Mouse (Mus musculus): Measurements from ENCODE around the gene Spata45. TPM values are rescaled to one million over a fixed set of nuclear protein-coding genes. Genes with fewer than 3 reads are reported as not detected.

The Spata45 gene
- polyA plus RNA-seq, 1 experiment from 2014 or later, result not detected

DNA sequence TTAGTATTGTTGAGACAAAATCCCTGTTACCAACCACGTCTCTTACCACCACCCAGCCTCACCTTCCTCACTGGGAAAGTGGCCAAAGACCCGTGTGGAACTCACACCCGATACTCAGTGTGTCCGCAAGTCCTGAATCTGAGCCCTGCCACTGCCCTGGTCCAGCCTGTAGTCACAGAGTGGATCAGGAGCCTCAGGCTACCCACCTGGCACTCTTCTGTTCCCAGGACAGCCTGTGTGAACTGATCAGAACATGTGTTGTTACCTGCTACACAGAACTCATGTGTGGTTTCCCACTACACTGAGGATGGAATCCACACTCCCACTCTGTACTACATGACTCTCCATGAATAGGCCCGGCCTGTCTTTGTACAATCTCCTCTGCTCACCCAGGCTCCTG is 5.7 kb downstream of the Spata45 start:
- ATAC-seq (ENCODE audit: insufficient read depth), result no peak
- Histone ChIP-seq H3K27me3 (ENCODE audit: insufficient read depth, low read length) (no peaks in the 10 kb centered on the region), H3K4me1 (ENCODE audit: insufficient read depth) (no peaks in the 10 kb centered on the region), H3K9ac (no peak overlapping the region), H3K4me3 (ENCODE audit: low read depth, low read length) (no peak overlapping the region), H3K27ac (ENCODE audit: low read depth) (no peak overlapping the region), H3K4me2 (no peak overlapping the region), H3K9me3 (ENCODE audit: low read depth, low read length) (no peaks in the 10 kb centered on the region), H3K36me3 (ENCODE audit: insufficient read depth) (no peaks in the 10 kb centered on the region)
- WGBS, result 74% methylated on average over 5 of the region's 5 CpGs
- no peak for DNase-seq
- no peak for TF ChIP-seq CTCF (IDR thresholded peaks at IDR 0.05; ENCODE audit: low read depth)

- no peak for ATAC-seq (ENCODE audit: insufficient read depth)
- Histone ChIP-seq H3K9me3 (ENCODE audit: low read depth, low read length) (no peaks in the 10 kb centered on the region), H3K27me3 (ENCODE audit: insufficient read depth, low read length) (no peaks in the 10 kb centered on the region), H3K4me3 (ENCODE audit: low read depth, low read length) (no peak overlapping the region), H3K4me1 (ENCODE audit: insufficient read depth) (no peaks in the 10 kb centered on the region), H3K27ac (ENCODE audit: low read depth) (no peak overlapping the region), H3K9ac (no peak overlapping the region), H3K4me2 (no peak overlapping the region), H3K36me3 (ENCODE audit: insufficient read depth) (no peaks in the 10 kb centered on the region)
- no peak for DNase-seq
- TF ChIP-seq CTCF (IDR thresholded peaks at IDR 0.05; ENCODE audit: low read depth), result no peak
- WGBS, result 27% methylated on average over 3 of the region's 3 CpGs
These were observed 6.2 kb downstream of the Spata45 start for GRCm38 (mm10) chr1:191042688-191043087.

DNA sequence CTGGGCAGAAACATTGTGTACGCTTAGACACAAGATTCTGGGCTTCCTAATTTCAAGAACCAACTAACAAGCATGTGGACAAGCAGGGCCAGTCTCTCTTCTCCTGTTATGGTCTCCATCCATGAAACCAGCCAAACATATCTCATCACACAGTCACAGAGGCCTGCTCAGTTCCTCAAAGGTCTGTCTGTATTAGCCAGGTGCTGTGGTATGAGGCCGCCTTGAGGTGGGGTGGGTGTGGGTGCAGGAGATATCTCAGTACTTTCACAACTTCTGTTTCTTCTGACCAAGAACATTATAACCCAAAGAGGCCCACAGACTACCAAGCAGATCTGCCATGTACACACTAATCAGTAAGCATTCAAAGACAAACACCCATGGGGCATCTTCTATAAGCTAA is 8.8 kb downstream of the Spata45 start:
- Histone ChIP-seq H3K27ac (ENCODE audit: low read depth) (no peak overlapping the region), H3K4me1 (ENCODE audit: insufficient read depth) (no peaks in the 10 kb centered on the region), H3K36me3 (ENCODE audit: insufficient read depth) (no peaks in the 10 kb centered on the region), H3K9me3 (ENCODE audit: low read depth, low read length) (no peaks in the 10 kb centered on the region), H3K9ac (no peak overlapping the region), H3K4me2 (no peak overlapping the region), H3K4me3 (ENCODE audit: low read depth, low read length) (no peak overlapping the region), H3K27me3 (ENCODE audit: insufficient read depth, low read length) (no peaks in the 10 kb centered on the region)
- no peak for TF ChIP-seq CTCF (IDR thresholded peaks at IDR 0.05; ENCODE audit: low read depth)
- DNase-seq (no peak), ATAC-seq (ENCODE audit: insufficient read depth) (no peak)
- 89% methylated on average over 2 of the region's 2 CpGs for WGBS

DNA sequence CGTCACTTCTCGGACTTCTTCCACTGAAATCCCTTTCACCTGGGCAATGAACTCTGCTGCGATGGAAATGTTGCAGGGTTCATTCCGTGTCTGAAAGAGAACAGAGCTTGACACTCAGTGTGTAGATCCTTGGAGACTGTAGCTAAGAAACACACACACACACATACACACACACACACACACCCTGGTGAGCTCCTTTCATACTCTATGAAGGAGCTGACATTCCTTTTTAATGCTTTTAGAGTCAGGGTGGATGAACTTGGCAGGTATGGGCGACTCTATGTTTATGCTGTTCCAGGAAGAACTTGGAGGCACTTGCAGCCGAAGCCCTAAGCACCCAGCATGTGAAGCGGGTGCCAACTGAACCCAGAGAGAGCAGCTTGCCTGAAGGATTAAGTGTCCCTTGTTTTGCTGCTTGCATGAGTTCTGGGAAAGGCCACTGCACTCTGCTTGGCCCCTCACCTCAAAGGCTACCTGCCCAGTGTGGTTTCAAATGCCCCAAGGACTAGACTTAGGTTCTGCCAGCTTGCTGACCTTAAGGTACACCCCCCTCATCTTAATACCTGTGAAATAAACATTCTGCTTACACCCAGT is 9.9 kb downstream of the Spata45 start:
- Histone ChIP-seq H3K4me1 (ENCODE audit: insufficient read depth) (no peaks in the 10 kb centered on the region), H3K9me3 (ENCODE audit: low read depth, low read length) (no peaks in the 10 kb centered on the region), H3K9ac (no peak overlapping the region), H3K27me3 (ENCODE audit: insufficient read depth, low read length) (no peaks in the 10 kb centered on the region), H3K4me2 (no peak overlapping the region), H3K27ac (ENCODE audit: low read depth) (no peak overlapping the region), H3K4me3 (ENCODE audit: low read depth, low read length) (no peak overlapping the region), H3K36me3 (ENCODE audit: insufficient read depth) (no peaks in the 10 kb centered on the region)
- ATAC-seq (ENCODE audit: insufficient read depth) (no peak), DNase-seq (no peak)
- TF ChIP-seq CTCF (IDR thresholded peaks at IDR 0.05; ENCODE audit: low read depth), result no peak
- WGBS, result 72% methylated on average over 7 of the region's 7 CpGs

- Histone ChIP-seq H3K27ac (ENCODE audit: low read depth) (no peak overlapping the region), H3K27me3 (ENCODE audit: insufficient read depth, low read length) (no peaks in the 10 kb centered on the region), H3K9ac (no peak overlapping the region), H3K4me2 (no peak overlapping the region), H3K36me3 (ENCODE audit: insufficient read depth) (peaks cover 5% of the 10 kb centered on the region; the same call in 1 of the 2 replicates), H3K4me1 (ENCODE audit: insufficient read depth) (no peaks in the 10 kb centered on the region), H3K4me3 (ENCODE audit: low read depth, low read length) (no peak overlapping the region), H3K9me3 (ENCODE audit: low read depth, low read length) (no peaks in the 10 kb centered on the region)
- WGBS, result 52% methylated on average over 3 of the region's 3 CpGs
- no peak for TF ChIP-seq CTCF (IDR thresholded peaks at IDR 0.05; ENCODE audit: low read depth)
- DNase-seq (no peak), ATAC-seq (ENCODE audit: insufficient read depth) (no peak)
These were observed 17.1 kb downstream of the Spata45 start for GRCm38 (mm10) chr1:191053555-191053954.

GRCm38 (mm10) chr1:191054870-191055532 is 18.6 kb downstream of the Spata45 start:
- H3K36me3 ChIP-seq (ENCODE audit: insufficient read depth), result peaks cover 5% of the 10 kb centered on the region; the same call in 1 of the 2 replicates

GRCm38 (mm10) chr1:191055533-191055873 is 19.1 kb downstream of the Spata45 start:
- H3K4me3 ChIP-seq (ENCODE audit: low read depth, low read length), result no peak overlapping the region
- no peak for ATAC-seq (ENCODE audit: insufficient read depth)
- 60% methylated on average over 2 of the region's 2 CpGs for WGBS
- no peaks in the 10 kb centered on the region for H3K9me3 ChIP-seq (ENCODE audit: low read depth, low read length)
- H3K4me1 ChIP-seq (ENCODE audit: insufficient read depth), result no peaks in the 10 kb centered on the region
- no peak overlapping the region for H3K9ac ChIP-seq
- H3K36me3 ChIP-seq (ENCODE audit: insufficient read depth), result peaks cover 5% of the 10 kb centered on the region; the same call in 1 of the 2 replicates
- H3K27me3 ChIP-seq (ENCODE audit: insufficient read depth, low read length), result no peaks in the 10 kb centered on the region
- no peak overlapping the region for H3K27ac ChIP-seq (ENCODE audit: low read depth)
- H3K4me2 ChIP-seq, result no peak overlapping the region
- peak; percentile 17; the same call in 1 of the 2 replicates for TF ChIP-seq CTCF (IDR thresholded peaks at IDR 0.05; ENCODE audit: low read depth)
- no peak for DNase-seq

More at GRCm38 (mm10) chr1:191054870-191055532, 18.6 kb downstream of the Spata45 start:
- ATAC-seq (ENCODE audit: insufficient read depth) (no peak), DNase-seq (no peak)
- WGBS, result 56% methylated on average over 8 of the region's 8 CpGs
- Histone ChIP-seq H3K9me3 (ENCODE audit: low read depth, low read length) (no peaks in the 10 kb centered on the region), H3K9ac (no peak overlapping the region), H3K4me1 (ENCODE audit: insufficient read depth) (no peaks in the 10 kb centered on the region), H3K4me2 (no peak overlapping the region), H3K27me3 (ENCODE audit: insufficient read depth, low read length) (no peaks in the 10 kb centered on the region), H3K4me3 (ENCODE audit: low read depth, low read length) (no peak overlapping the region), H3K27ac (ENCODE audit: low read depth) (no peak overlapping the region)
- 0 out of 2 replicates have a peak, but pooled peaks have one; percentile 26 for TF ChIP-seq CTCF (IDR thresholded peaks at IDR 0.05; ENCODE audit: low read depth)
